Mouse (Mus musculus): ENCODE measurements around the gene Pdcd2. TPM values are rescaled to one million over a fixed set of nuclear protein-coding genes. Genes with fewer than 3 reads are reported as not detected.

The Pdcd2 gene
- polyA plus RNA-seq, 1 experiment from 2014 or later: 58.3 TPM

DNA sequence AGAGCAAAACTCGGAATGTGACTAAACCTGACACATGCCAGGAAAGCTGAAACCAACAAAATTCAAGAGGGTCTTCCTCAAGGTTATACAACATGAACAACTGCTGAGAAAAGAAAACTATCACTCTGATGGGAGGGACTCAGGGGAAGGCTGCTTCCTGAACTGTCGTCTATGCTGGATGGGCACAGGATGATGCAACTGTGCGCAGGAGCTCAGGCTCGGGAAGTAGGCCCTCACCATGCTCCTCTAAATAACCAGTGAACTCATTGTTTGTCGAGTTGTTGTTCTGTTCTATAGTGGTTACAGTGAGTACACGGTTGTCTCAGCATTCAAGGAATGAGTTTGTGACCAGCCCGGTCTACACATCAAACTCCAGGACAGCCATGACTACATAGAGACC, 36.6 kb downstream of the Pdcd2 start:
- no peak for ATAC-seq (replicated peaks)
- Histone ChIP-seq H3K27me3 (replicated peaks) (no peaks in the 10 kb centered on the region), H3K9me3 (no peaks in the 10 kb centered on the region), H3K27ac (no peak overlapping the region), H3K4me3 (no peak overlapping the region), H3K4me1 (no peaks in the 10 kb centered on the region; the same call in 1 of the 2 replicates), H3K36me3 (replicated peaks) (peaks cover 44% of the 10 kb centered on the region), H3K4me2 (no peak overlapping the region), H3K9ac (no peak overlapping the region)
- 91% methylated on average over 7 of the region's 7 CpGs for WGBS

DNA sequence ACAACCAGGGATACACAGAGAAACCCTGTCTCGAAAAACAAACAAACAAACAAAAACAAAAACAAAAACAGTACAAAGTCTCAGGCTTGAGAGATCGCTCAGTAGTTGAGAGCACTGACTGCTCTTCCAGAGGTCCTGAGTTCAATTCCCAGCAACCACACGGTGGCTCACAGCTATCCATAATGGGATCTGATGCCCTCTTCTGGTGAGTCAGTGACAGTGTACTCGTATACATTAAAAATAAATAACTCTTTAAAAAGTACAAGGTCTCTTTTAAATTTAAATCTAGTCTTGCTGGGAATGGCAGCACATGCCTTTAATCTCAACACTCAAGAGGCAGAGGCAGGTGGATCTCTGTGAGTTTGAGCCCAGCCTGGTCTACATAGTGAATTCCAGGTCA, 54.4 kb downstream of the Pdcd2 start:
- H3K4me3 ChIP-seq: no peak overlapping the region
- H3K36me3 ChIP-seq (replicated peaks): peaks cover 65% of the 10 kb centered on the region
- H3K4me2 ChIP-seq: no peak overlapping the region
- no peaks in the 10 kb centered on the region for H3K27me3 ChIP-seq (replicated peaks)
- no peak for ATAC-seq (replicated peaks)
- 92% methylated on average over 4 of the region's 4 CpGs for WGBS
- no peak overlapping the region for H3K27ac ChIP-seq
- H3K9ac ChIP-seq: no peak overlapping the region
- no peaks in the 10 kb centered on the region for H3K9me3 ChIP-seq
- no peaks in the 10 kb centered on the region for H3K4me1 ChIP-seq

Other genes with a start within 250 kb of the Pdcd2 start
- 20.5 and 24.0 TPM in 2 replicates for gene Dll1, start 150.4 kb downstream of the Pdcd2 start, polyA plus RNA-seq (2015; fragmentation: Nextera tagmentation; extraction: Ambion mirVana)
- gene Fam120b, start 131.1 kb downstream of the Pdcd2 start, polyA plus RNA-seq (2015; fragmentation: Nextera tagmentation; extraction: Ambion mirVana): 47.2 and 50.8 TPM in 2 replicates
- 217 and 221 TPM in 2 replicates for gene Psmb1, start 27.6 kb downstream of the Pdcd2 start, polyA plus RNA-seq (2015; fragmentation: Nextera tagmentation; extraction: Ambion mirVana)
- gene Tbp, start 27.4 kb downstream of the Pdcd2 start, polyA plus RNA-seq (2015; fragmentation: Nextera tagmentation; extraction: Ambion mirVana): 64.6 and 68.2 TPM in 2 replicates
- gene Prdm9, start 37.1 kb upstream of the Pdcd2 start, polyA plus RNA-seq (2015; fragmentation: Nextera tagmentation; extraction: Ambion mirVana): 1.9 and 2.7 TPM in 2 replicates
- gene Chd1, start 177.7 kb upstream of the Pdcd2 start, polyA plus RNA-seq (2015; fragmentation: Nextera tagmentation; extraction: Ambion mirVana): 16.3 and 16.5 TPM in 2 replicates

Measured in midbrain, embryonic 15.5 days (tissue).